In genomic region chr1:77202948-77203347, GRCm38 (mm10) we compare ENCODE assay signal across 16 mouse cellular contexts.
DNase-seq lines count a peak whose midpoint lies in the region; ATAC-seq and TF ChIP-seq lines count a peak whose summit lies in the region.
"Had no signal": no experiment of that assay in that cellular context is flagged by ENCODE, and none has a peak within 500 bp of the region (broad histone marks: within the 10 kb centered on the region; RNA-seq: fewer than 3 reads in every experiment).

No protein-coding gene starts in this region.

- intact Hi-C loops in heart, adult 2 months (cut with DNase I), result loop anchor here (5.0 to 10.0 kb wide), 3 partner anchors 104 to 309 kb away; no protein-coding TSS in a partner anchor
- intact Hi-C loops in left cerebral cortex, adult 2 months (cut with DNase I), result no loop called here

- TF ChIP-seq EP300 in heart, adult 2 months (IDR thresholded peaks at IDR 0.05; ENCODE audit: insufficient read depth, low read depth, low read length), result peak; percentile 61; the same call in 1 of the 2 replicates

- peaks cover 10% of the 10 kb centered on the region for H3K4me1 ChIP-seq in heart, adult 2 months (ENCODE audit: control insufficient read depth, insufficient read depth, low read length)
- no peaks in the 10 kb centered on the region for H3K4me1 ChIP-seq in heart, embryonic 11.5 days (ENCODE audit: control insufficient read depth, insufficient read depth, low read length)
- H3K4me1 ChIP-seq: hindbrain, embryonic 15.5 days had no signal

- 0 out of 2 replicates have a peak, but pooled peaks have one; percentile 29 for TF ChIP-seq POLR2A in heart, adult 2 months (IDR thresholded peaks at IDR 0.05; ENCODE audit: insufficient read depth, low read depth, low read length)

- H3K4me3 ChIP-seq in heart, adult 2 months, result no peak overlapping the region
- no peak overlapping the region for H3K4me3 ChIP-seq in heart, embryonic 11.5 days (ENCODE audit: low read depth, low read length)
- no peak overlapping the region for H3K4me3 ChIP-seq in left cerebral cortex, adult 2 months
- H3K4me3 ChIP-seq: hindbrain, embryonic 15.5 days had no signal

- 0 out of 2 replicates have a peak, but pooled peaks cover 2% of the 10 kb centered on the region for H3K9me3 ChIP-seq in heart, embryonic 11.5 days (replicated peaks; ENCODE audit: control insufficient read depth, low read length)
- H3K9me3 ChIP-seq: hindbrain, embryonic 15.5 days had no signal

- no peak for ATAC-seq in heart, embryonic 11.5 days (replicated peaks; ENCODE audit: insufficient number of reproducible peaks, low FRiP score, low TSS enrichment)
- peak; percentile 72 to 75 for ATAC-seq in hematopoietic stem cell, adult 5-6 weeks (replicated peaks in 1 of 2; ENCODE audit: insufficient read depth in 1 of 2, low FRiP score in 2 of 2, low TSS enrichment in 1 of 2, low read depth in 1 of 2, poor library complexity in 2 of 2, severe bottlenecking in 2 of 2)
- ATAC-seq in megakaryocyte progenitor cell, adult 5-6 weeks (replicated peaks; ENCODE audit: poor library complexity), result peak; percentile 84
- ATAC-seq: forebrain, postnatal 0 days had no signal

- H3K36me3 ChIP-seq in heart, adult 2 months (ENCODE audit: control insufficient read depth, insufficient read depth, low read length), result peaks cover 15% of the 10 kb centered on the region
- H3K36me3 ChIP-seq in heart, embryonic 11.5 days (ENCODE audit: control insufficient read depth, insufficient read depth, low read length), result no peaks in the 10 kb centered on the region
- H3K36me3 ChIP-seq: hindbrain, embryonic 15.5 days had no signal

- no peak for TF ChIP-seq CTCF in heart, adult 2 months (IDR thresholded peaks at IDR 0.05)
- TF ChIP-seq CTCF in left cerebral cortex, adult 2 months (IDR thresholded peaks at IDR 0.05), result no peak

- H3K27me3 ChIP-seq in heart, adult 2 months (ENCODE audit: control insufficient read depth, insufficient read depth, low read length), result no peaks in the 10 kb centered on the region
- no peaks in the 10 kb centered on the region for H3K27me3 ChIP-seq in heart, embryonic 11.5 days (ENCODE audit: control insufficient read depth, insufficient read depth, low read length)
- H3K27me3 ChIP-seq: hindbrain, embryonic 15.5 days had no signal

- no peak overlapping the region for H3K9ac ChIP-seq in heart, adult 2 months (ENCODE audit: low read depth, low read length)
- H3K9ac ChIP-seq in heart, embryonic 11.5 days (ENCODE audit: low read depth, low read length), result no peak overlapping the region
- H3K9ac ChIP-seq: forebrain, postnatal 0 days; hindbrain, embryonic 15.5 days; lung, embryonic 14.5 days had no signal

- WGBS in heart, adult 2 months, result 29% methylated on average over 4 of the region's 4 CpGs
- 78% methylated on average over 4 of the region's 4 CpGs for WGBS in heart, embryonic 11.5 days (ENCODE audit: insufficient replicate concordance)

- no peak overlapping the region for H3K4me2 ChIP-seq in heart, embryonic 11.5 days
- H3K4me2 ChIP-seq: hindbrain, embryonic 15.5 days; liver, embryonic 11.5 days; lung, embryonic 14.5 days had no signal

- DNase-seq in heart, adult 2 months, result peak; percentile 46 to 51
- DNase-seq in heart, adult 9 months (ENCODE audit: low spot score in 2 of 2), result peak; percentile 67 to 74
- DNase-seq in layer of hippocampus, adult 11-12 months (ENCODE audit: low spot score), result no peak
- DNase-seq in left cerebral cortex, adult 2 months (ENCODE audit: extremely low spot score in 1 of 2, low spot score in 2 of 2), result no peak
- DNase-seq: cerebellum, adult 11 months; cerebellum, postnatal 36 days; forebrain, postnatal 0 days; left cerebral cortex, postnatal 4 days; lung, embryonic 14.5 days; midbrain, embryonic 14.5 days had no signal

- no peaks in the 10 kb centered on the region for H3K79me2 ChIP-seq in heart, adult 2 months (replicated peaks; ENCODE audit: control insufficient read depth, insufficient read depth, low read length)

- H3K27ac ChIP-seq in heart, adult 2 months, result peak overlapping the region; percentile 80
- no peak overlapping the region for H3K27ac ChIP-seq in heart, embryonic 11.5 days (ENCODE audit: low read depth, low read length)
- no peak overlapping the region for H3K27ac ChIP-seq in left cerebral cortex, adult 2 months
- H3K27ac ChIP-seq: hindbrain, embryonic 15.5 days; macrophage had no signal

Comparison
In these comparisons a context has a peak if more than half of its experiments do, and no peak if none do; other contexts are left out.
1. DNase-seq: peak in heart, adult 2 months (2 of 2) and heart, adult 9 months (2 of 2); none in layer of hippocampus, adult 11-12 months (single experiment) and left cerebral cortex, adult 2 months (0 of 2).